Mouse (Mus musculus): ENCODE measurements around the gene Cbfb. TPM values are rescaled to one million over a fixed set of nuclear protein-coding genes. Genes with fewer than 3 reads are reported as not detected.

The Cbfb gene
- polyA plus RNA-seq, 1 experiment from 2014 or later = 31.1 TPM

DNA sequence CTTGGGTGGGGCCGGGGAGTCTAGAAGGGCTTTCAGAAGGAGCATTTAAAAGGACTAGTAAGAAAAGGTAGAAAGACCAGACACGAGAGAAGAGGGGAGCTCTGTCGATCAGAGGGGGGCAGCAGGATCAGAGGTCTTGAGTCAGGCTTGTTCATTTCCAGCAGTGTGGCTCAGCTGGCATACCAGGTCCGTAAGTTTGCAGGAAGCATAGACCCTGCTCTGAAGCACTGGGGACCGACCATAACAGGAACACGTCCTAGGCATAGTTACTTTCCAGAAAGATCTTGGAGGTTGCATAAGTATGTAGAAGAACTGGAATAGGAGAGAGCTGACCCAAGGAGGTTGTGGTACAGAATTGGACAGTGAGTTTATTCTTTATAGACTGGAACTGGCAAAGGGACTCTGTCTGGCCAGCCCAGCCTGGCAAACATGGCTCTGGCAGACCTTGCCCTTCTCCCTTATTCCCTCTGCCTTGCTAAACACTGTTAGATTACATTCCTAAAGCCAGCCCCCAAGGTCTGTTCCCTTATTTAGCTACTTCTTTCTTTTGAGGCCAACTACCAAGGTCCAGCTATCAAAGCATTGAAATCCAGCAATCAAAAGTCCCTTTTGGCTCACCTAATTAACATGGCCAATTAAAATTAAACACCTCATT is 15.3 kb upstream of the Cbfb start:
- Histone ChIP-seq H3K27me3 (replicated peaks; ENCODE audit: control insufficient read depth, insufficient read depth, low read length) (peaks cover 14% of the 10 kb centered on the region), H3K9ac (ENCODE audit: low read depth, low read length) (no peak overlapping the region), H3K4me2 (no peak overlapping the region), H3K27ac (ENCODE audit: low read depth, low read length) (no peak overlapping the region), H3K36me3 (ENCODE audit: control insufficient read depth, insufficient read depth, low read length) (no peaks in the 10 kb centered on the region), H3K9me3 (ENCODE audit: control insufficient read depth, low read length) (no peaks in the 10 kb centered on the region), H3K4me1 (replicated peaks; ENCODE audit: control insufficient read depth, insufficient read depth, low read length) (no peaks in the 10 kb centered on the region), H3K4me3 (ENCODE audit: low read depth, low read length) (no peak overlapping the region)
- WGBS = 76% methylated on average over 6 of the region's 6 CpGs
- ATAC-seq (replicated peaks; ENCODE audit: low FRiP score) (no peak), DNase-seq (ENCODE audit: low spot score) (no peak)

DNA sequence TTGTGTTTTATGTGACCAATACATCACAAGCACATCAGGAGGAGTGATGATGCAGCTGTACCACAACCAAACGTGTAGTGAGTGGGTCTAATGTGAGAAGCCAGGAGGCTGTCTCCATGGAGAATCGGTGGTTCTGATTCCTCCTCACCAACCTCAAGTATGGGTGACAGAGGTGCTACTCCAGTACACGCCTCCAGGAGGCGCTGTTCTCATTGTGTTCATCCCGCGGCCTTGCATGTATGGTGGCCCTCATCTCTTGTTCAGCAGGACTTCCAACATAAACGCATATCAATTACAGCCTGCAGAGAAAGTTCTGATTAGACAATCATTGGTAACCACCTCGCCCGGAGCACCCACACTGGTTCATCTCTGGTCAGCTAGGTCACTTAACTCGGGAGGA is 12.9 kb upstream of the Cbfb start:
- Histone ChIP-seq H3K36me3 (ENCODE audit: control insufficient read depth, insufficient read depth, low read length) (no peaks in the 10 kb centered on the region), H3K9me3 (ENCODE audit: control insufficient read depth, low read length) (no peaks in the 10 kb centered on the region), H3K27me3 (replicated peaks; ENCODE audit: control insufficient read depth, insufficient read depth, low read length) (peaks cover 10% of the 10 kb centered on the region), H3K4me2 (no peak overlapping the region), H3K27ac (ENCODE audit: low read depth, low read length) (no peak overlapping the region), H3K9ac (ENCODE audit: low read depth, low read length) (no peak overlapping the region), H3K4me3 (ENCODE audit: low read depth, low read length) (no peak overlapping the region), H3K4me1 (replicated peaks; ENCODE audit: control insufficient read depth, insufficient read depth, low read length) (no peaks in the 10 kb centered on the region)
- ATAC-seq (replicated peaks; ENCODE audit: low FRiP score) (no peak), DNase-seq (ENCODE audit: low spot score) (no peak)
- 47% methylated on average over 10 of the region's 10 CpGs for WGBS

DNA sequence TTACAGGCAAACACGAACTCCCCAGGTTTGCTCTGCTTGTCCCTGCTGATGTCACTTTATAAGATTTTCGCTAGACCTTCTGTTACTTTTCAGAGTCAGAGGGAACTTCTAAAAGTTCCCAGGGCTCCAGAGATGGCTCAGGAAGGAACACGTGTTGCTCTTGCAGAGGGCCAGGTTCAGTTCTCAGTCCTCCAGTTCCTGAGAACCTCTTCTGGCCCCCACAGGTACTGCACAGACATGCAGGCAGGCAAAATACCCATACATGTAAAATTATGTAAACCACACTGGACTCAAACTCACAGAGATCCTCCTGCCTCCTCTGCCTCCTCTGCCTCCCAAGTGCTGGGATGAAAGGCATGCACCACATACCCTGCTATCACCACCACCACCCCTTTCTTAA is 12.4 kb upstream of the Cbfb start:
- no peak for DNase-seq (ENCODE audit: low spot score)
- H3K9ac ChIP-seq (ENCODE audit: low read depth, low read length) = no peak overlapping the region
- no peak overlapping the region for H3K4me2 ChIP-seq
- H3K36me3 ChIP-seq (ENCODE audit: control insufficient read depth, insufficient read depth, low read length) = no peaks in the 10 kb centered on the region
- no peak overlapping the region for H3K4me3 ChIP-seq (ENCODE audit: low read depth, low read length)
- H3K27ac ChIP-seq (ENCODE audit: low read depth, low read length) = no peak overlapping the region
- peaks cover 4% of the 10 kb centered on the region for H3K27me3 ChIP-seq (replicated peaks; ENCODE audit: control insufficient read depth, insufficient read depth, low read length)
- H3K9me3 ChIP-seq (ENCODE audit: control insufficient read depth, low read length) = no peaks in the 10 kb centered on the region
- no peaks in the 10 kb centered on the region for H3K4me1 ChIP-seq (replicated peaks; ENCODE audit: control insufficient read depth, insufficient read depth, low read length)
- ATAC-seq (replicated peaks; ENCODE audit: low FRiP score) = no peak
- WGBS = 67% methylated on average over 3 of the region's 3 CpGs

DNA sequence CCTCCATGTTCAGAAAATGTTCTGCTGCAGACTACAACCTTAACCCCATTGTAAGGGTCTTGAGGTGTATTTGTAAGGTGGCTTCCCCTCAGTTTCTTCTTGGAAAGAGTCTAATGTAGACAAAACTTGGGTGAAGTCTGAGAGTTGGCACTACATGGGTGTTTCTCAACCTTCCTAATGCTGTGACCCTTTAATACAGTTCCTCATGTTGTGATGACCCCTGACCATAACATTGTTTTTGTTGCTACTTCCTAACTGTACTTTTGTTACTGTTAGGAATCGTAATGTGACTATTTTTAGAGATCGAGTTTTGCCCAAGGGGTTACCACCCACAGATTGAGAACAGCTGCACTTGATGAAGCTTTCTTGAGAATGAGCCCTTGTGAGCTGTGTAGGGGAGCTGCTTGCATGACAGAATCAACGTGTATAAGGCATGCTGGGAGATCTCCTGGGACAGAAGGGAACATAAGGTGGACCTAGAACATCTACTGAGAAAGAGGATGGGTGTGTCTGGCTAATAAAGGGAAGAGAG is 9.3 kb upstream of the Cbfb start:
- no peak overlapping the region for H3K4me3 ChIP-seq (ENCODE audit: low read depth, low read length)
- H3K27ac ChIP-seq (ENCODE audit: low read depth, low read length) = no peak overlapping the region
- no peak overlapping the region for H3K4me2 ChIP-seq
- H3K27me3 ChIP-seq (replicated peaks; ENCODE audit: control insufficient read depth, insufficient read depth, low read length) = no peaks in the 10 kb centered on the region
- DNase-seq (ENCODE audit: low spot score) (no peak), ATAC-seq (replicated peaks; ENCODE audit: low FRiP score) (no peak)
- no peaks in the 10 kb centered on the region for H3K36me3 ChIP-seq (ENCODE audit: control insufficient read depth, insufficient read depth, low read length)
- no peaks in the 10 kb centered on the region for H3K4me1 ChIP-seq (replicated peaks; ENCODE audit: control insufficient read depth, insufficient read depth, low read length)
- no peaks in the 10 kb centered on the region for H3K9me3 ChIP-seq (ENCODE audit: control insufficient read depth, low read length)
- 54% methylated on average over 3 of the region's 3 CpGs for WGBS
- H3K9ac ChIP-seq (ENCODE audit: low read depth, low read length) = no peak overlapping the region

DNA sequence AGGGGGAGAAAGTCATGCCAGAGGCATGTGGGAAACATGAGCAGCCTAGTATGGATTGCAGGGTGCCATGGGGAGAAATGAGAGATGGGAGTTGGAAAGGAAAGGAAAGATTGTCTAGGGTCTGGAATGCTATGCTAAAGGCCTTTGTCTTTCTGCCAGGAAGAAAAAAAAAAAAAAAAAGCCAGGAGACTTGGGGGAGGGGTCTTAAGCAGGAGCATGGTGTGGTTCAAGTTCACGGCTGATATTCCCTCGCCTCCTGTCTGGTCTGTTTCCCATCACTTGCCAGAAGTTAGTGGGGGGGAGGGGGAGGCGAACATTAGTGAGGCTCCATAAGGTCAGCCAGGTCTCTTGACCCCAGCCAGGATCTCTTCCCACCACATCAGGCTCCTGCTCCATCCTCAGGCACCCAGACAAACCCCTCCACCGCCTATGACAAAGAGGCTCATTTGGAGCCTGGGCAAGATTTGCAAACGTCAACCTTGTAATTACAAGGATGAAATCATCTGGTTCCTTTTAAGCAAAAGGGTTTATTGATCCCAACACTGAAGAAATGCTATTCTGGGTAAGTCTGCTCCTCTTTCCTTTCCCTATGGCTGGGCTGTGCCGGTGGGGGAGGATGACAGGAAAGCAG is 6.1 kb upstream of the Cbfb start:
- Histone ChIP-seq H3K36me3 (ENCODE audit: control insufficient read depth, insufficient read depth, low read length) (no peaks in the 10 kb centered on the region), H3K4me2 (no peak overlapping the region), H3K27ac (ENCODE audit: low read depth, low read length) (peak overlapping the region; percentile 16), H3K9me3 (ENCODE audit: control insufficient read depth, low read length) (no peaks in the 10 kb centered on the region), H3K4me1 (replicated peaks; ENCODE audit: control insufficient read depth, insufficient read depth, low read length) (no peaks in the 10 kb centered on the region), H3K4me3 (ENCODE audit: low read depth, low read length) (no peak overlapping the region), H3K9ac (ENCODE audit: low read depth, low read length) (no peak overlapping the region; the same call in 1 of the 2 replicates), H3K27me3 (replicated peaks; ENCODE audit: control insufficient read depth, insufficient read depth, low read length) (no peaks in the 10 kb centered on the region)
- ATAC-seq (replicated peaks; ENCODE audit: low FRiP score) (no peak; the same call in 1 of the 2 replicates), DNase-seq (ENCODE audit: low spot score) (no peak)
- 29% methylated on average over 6 of the region's 6 CpGs for WGBS

DNA sequence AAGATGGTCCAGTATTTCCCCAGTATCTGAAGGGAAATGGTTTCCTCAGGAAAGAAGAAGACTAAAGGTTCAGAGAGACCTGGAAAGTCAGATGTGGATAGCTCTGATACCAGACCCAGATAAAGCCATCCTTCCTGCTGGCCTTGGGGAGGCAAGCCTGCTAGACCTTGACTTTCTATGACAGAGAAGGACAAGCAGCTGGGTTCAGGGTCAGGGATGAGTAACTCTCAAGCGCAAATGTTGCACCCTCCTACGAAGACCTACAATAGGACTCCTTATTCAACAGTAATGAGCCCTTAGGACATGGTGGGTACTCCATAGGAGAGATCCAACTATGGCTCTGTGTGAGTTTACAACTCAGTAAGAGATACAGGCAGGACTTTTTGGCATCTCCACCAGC is 5.3 kb upstream of the Cbfb start:
- Histone ChIP-seq H3K36me3 (ENCODE audit: control insufficient read depth, insufficient read depth, low read length) (no peaks in the 10 kb centered on the region), H3K27me3 (replicated peaks; ENCODE audit: control insufficient read depth, insufficient read depth, low read length) (no peaks in the 10 kb centered on the region), H3K27ac (ENCODE audit: low read depth, low read length) (no peak overlapping the region), H3K4me2 (no peak overlapping the region), H3K9me3 (ENCODE audit: control insufficient read depth, low read length) (no peaks in the 10 kb centered on the region), H3K4me1 (replicated peaks; ENCODE audit: control insufficient read depth, insufficient read depth, low read length) (no peaks in the 10 kb centered on the region), H3K4me3 (ENCODE audit: low read depth, low read length) (no peak overlapping the region), H3K9ac (ENCODE audit: low read depth, low read length) (no peak overlapping the region)
- no peak for ATAC-seq (replicated peaks; ENCODE audit: low FRiP score)
- no peak for DNase-seq (ENCODE audit: low spot score)
- 82% methylated on average over 2 of the region's 2 CpGs for WGBS

DNA sequence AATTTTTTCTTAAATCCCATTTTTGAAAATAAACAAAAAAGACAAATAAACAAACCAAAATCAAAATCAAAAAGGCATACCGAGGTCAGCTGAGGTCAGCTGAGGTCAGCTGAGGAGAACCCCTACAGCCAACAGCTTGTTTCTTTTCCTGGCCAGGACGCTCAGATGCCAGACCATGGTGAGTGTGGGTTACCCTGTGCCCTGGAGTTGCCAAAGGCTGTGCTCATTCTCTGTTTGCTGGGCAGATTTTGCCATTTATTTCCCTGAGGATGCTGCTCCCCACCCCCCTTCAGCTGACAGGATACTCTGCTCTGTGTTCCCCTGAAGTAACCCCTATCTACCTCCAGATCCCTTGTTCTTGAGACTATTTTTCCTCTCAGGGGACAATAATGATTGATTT is 3.4 kb upstream of the Cbfb start:
- no peak overlapping the region for H3K27ac ChIP-seq (ENCODE audit: low read depth, low read length)
- no peak overlapping the region for H3K4me2 ChIP-seq
- H3K27me3 ChIP-seq (replicated peaks; ENCODE audit: control insufficient read depth, insufficient read depth, low read length) = peaks cover 3% of the 10 kb centered on the region; the same call in 1 of the 2 replicates
- H3K9me3 ChIP-seq (ENCODE audit: control insufficient read depth, low read length) = no peaks in the 10 kb centered on the region
- no peaks in the 10 kb centered on the region for H3K4me1 ChIP-seq (replicated peaks; ENCODE audit: control insufficient read depth, insufficient read depth, low read length)
- H3K36me3 ChIP-seq (ENCODE audit: control insufficient read depth, insufficient read depth, low read length) = no peaks in the 10 kb centered on the region
- 78% methylated on average over 2 of the region's 2 CpGs for whole genome bisulfite sequencing
- H3K4me3 ChIP-seq (ENCODE audit: low read depth, low read length) = no peak overlapping the region
- ATAC-seq (replicated peaks; ENCODE audit: low FRiP score) (no peak), DNase-seq (ENCODE audit: low spot score) (no peak)
- H3K9ac ChIP-seq (ENCODE audit: low read depth, low read length) = no peak overlapping the region

DNA sequence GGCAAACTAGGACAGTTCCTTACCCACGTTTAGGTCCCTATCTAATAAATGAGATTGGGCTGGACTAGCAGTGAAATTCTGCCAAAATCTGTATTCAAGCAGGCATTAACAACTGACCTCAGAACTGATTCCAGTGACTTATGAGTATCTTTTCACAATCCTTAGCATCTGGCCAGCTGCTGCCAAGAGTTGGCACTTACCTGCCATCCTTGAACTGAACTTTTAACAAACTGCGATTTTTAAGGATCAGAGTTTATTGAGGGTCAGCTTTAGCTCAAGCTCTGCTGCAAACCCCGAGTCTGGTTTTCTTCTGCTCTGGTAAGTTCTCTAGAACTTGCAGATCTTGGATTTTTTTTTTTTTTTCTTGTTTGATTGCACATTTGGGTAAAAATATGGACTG is 892 bp upstream of the Cbfb start:
- Histone ChIP-seq H3K4me1 (replicated peaks; ENCODE audit: control insufficient read depth, insufficient read depth, low read length) (peaks cover 4% of the 10 kb centered on the region; the same call in 1 of the 2 replicates), H3K27me3 (replicated peaks; ENCODE audit: control insufficient read depth, insufficient read depth, low read length) (peaks cover 3% of the 10 kb centered on the region; the same call in 1 of the 2 replicates), H3K27ac (ENCODE audit: low read depth, low read length) (no peak overlapping the region), H3K9me3 (ENCODE audit: control insufficient read depth, low read length) (no peaks in the 10 kb centered on the region), H3K4me3 (ENCODE audit: low read depth, low read length) (no peak overlapping the region; the same call in 1 of the 2 replicates), H3K4me2 (peak overlapping the region; percentile 96), H3K36me3 (ENCODE audit: control insufficient read depth, insufficient read depth, low read length) (no peaks in the 10 kb centered on the region), H3K9ac (ENCODE audit: low read depth, low read length) (no peak overlapping the region)
- 50% methylated on average over 3 of the region's 3 CpGs for WGBS
- ATAC-seq (replicated peaks; ENCODE audit: low FRiP score) = no peak
- DNase-seq (ENCODE audit: low spot score) = no peak

DNA sequence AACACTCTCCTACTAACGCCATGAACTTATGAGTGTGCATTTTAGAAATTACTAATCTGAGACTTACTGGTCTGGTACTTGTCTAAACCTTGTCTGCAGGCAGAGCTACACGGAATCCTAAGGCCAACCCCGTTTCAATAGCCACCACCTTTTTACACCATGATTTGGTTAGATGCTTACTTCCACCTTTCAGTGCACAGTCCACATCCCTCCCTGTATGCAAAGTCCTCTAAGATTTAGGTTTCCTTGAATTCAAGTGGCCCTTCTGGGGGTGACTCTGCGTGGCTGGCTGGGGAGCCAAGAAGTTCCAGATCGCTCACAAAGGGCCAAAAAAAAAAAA is 463 bp upstream of the Cbfb start:
- Histone ChIP-seq H3K9ac (ENCODE audit: low read depth, low read length) (peak overlapping the region; percentile 87), H3K27me3 (replicated peaks; ENCODE audit: control insufficient read depth, insufficient read depth, low read length) (peaks cover 3% of the 10 kb centered on the region; the same call in 1 of the 2 replicates), H3K27ac (ENCODE audit: low read depth, low read length) (peak overlapping the region; percentile 73; the same call in 1 of the 2 replicates)

More for the DNA sequence above, 463 bp upstream of the Cbfb start:
- Histone ChIP-seq H3K9me3 (ENCODE audit: control insufficient read depth, low read length) (no peaks in the 10 kb centered on the region), H3K4me1 (replicated peaks; ENCODE audit: control insufficient read depth, insufficient read depth, low read length) (peaks cover 4% of the 10 kb centered on the region; the same call in 1 of the 2 replicates), H3K4me3 (ENCODE audit: low read depth, low read length) (peak overlapping the region; percentile 83), H3K4me2 (peak overlapping the region; percentile 96), H3K36me3 (ENCODE audit: control insufficient read depth, insufficient read depth, low read length) (no peaks in the 10 kb centered on the region)
- DNase-seq (ENCODE audit: low spot score) (no peak), ATAC-seq (replicated peaks; ENCODE audit: low FRiP score) (no peak)
- 4% methylated on average over 5 of the region's 5 CpGs for WGBS
